Mouse (Mus musculus) midbrain, embryonic 16.5 days (tissue): Measurements from ENCODE around the gene Rftn1. TPM values are rescaled to one million over a fixed set of nuclear protein-coding genes. Genes with fewer than 3 reads are reported as not detected.
A peak's percentile ranks its signal among the peaks of the same experiment; 100 is the strongest.

Experiments used
- ATAC-seq: fragments of 200-750 bp; cut with Nextera tagmentation; 2 replicates; pipeline ENCODE4 v1.8.0; 2017; ENCODE audit warnings: moderate TSS enrichment
- H3K27ac ChIP-seq: fragments of 300-500 bp; sonication (generic); 2 replicates; pipeline ENCODE4 v1.5.1; 2014; ENCODE audit warnings: mild to moderate bottlenecking, low read length, mixed read lengths
- H3K27me3 ChIP-seq: fragments of 300-500 bp; sonication (generic); 2 replicates; pipeline ENCODE4 v1.6.1; 2014; ENCODE audit warnings: low read depth, low read length, mixed read lengths; ENCODE audit not compliant: control insufficient read depth, insufficient read depth
- H3K36me3 ChIP-seq: fragments of 300-500 bp; sonication (generic); 2 replicates; pipeline ENCODE4 v1.6.1; 2014; ENCODE audit warnings: mild to moderate bottlenecking, low read length, moderate library complexity, mixed read lengths; ENCODE audit not compliant: control insufficient read depth, insufficient read depth
- H3K4me1 ChIP-seq: fragments of 300-500 bp; sonication (generic); 2 replicates; pipeline ENCODE4 v1.6.1; 2014; ENCODE audit warnings: mild to moderate bottlenecking, low read length, mixed read lengths; ENCODE audit not compliant: control insufficient read depth, insufficient read depth
- H3K4me2 ChIP-seq: fragments of 300-500 bp; sonication (generic); 2 replicates; pipeline ENCODE4 v1.6.1; 2014; ENCODE audit warnings: mild to moderate bottlenecking, low read length, mixed read lengths
- H3K4me3 ChIP-seq: fragments of 300-500 bp; sonication (generic); 2 replicates; pipeline ENCODE4 v1.5.1; 2014; ENCODE audit warnings: low read depth, mild to moderate bottlenecking, low read length, moderate library complexity, mixed read lengths
- H3K9ac ChIP-seq: fragments of 300-500 bp; sonication (generic); 2 replicates; pipeline ENCODE4 v1.6.1; 2014; ENCODE audit warnings: low read depth, low read length, mixed read lengths
- H3K9me3 ChIP-seq: fragments of 300-500 bp; sonication (generic); replicated peaks from 2 replicates; pipeline ENCODE4 v1.6.1; 2014; ENCODE audit warnings: mild to moderate bottlenecking, low read length, mixed read lengths; ENCODE audit not compliant: control insufficient read depth, poor library complexity, severe bottlenecking
- WGBS: fragments of 180-500 bp; shearing (Covaris S2); extraction: QIAGEN DNeasy Blood & Tissue Kit; methylation state at CpG from one replicate; pipeline ENCODE4 v1.1.7; 2014; 5-methylcytosine and 5-hydroxymethylcytosine counted together
- polyA plus RNA-seq: library from polyadenylated mRNA; unstranded; fragments of >200 nt; fragmentation: Nextera tagmentation; extraction: Ambion mirVana; gene quantifications from 2 replicates; pipeline ENCODE4 v1.2.1, GENCODE M21; 2015

The Rftn1 gene
- polyA plus RNA-seq, 1 experiment from 2014 or later, result 28.2 TPM

- ATAC-seq, result peak; percentile 27; the same call in 1 of the 2 replicates
- no peak overlapping the region for H3K9ac ChIP-seq
- no peak overlapping the region for H3K4me3 ChIP-seq
- 84% methylated on average over 4 of the region's 4 CpGs for WGBS
- H3K4me2 ChIP-seq, result no peak overlapping the region
- no peaks in the 10 kb centered on the region for H3K9me3 ChIP-seq
- H3K27ac ChIP-seq, result no peak overlapping the region
- H3K4me1 ChIP-seq, result 0 out of 2 replicates have a peak, but pooled peaks cover 2% of the 10 kb centered on the region
- H3K27me3 ChIP-seq, result no peaks in the 10 kb centered on the region
- no peaks in the 10 kb centered on the region for H3K36me3 ChIP-seq
Measured at GRCm38 (mm10) chr17:50229534-50229933, 39.1 kb upstream of the Rftn1 start.

GRCm38 (mm10) chr17:50227366-50227765 is 36.9 kb upstream of the Rftn1 start:
- no peaks in the 10 kb centered on the region for H3K27me3 ChIP-seq
- H3K4me1 ChIP-seq, result 0 out of 2 replicates have a peak, but pooled peaks cover 2% of the 10 kb centered on the region
- no peak overlapping the region for H3K4me2 ChIP-seq
- no peaks in the 10 kb centered on the region for H3K36me3 ChIP-seq
- WGBS, result 75% methylated on average over 7 of the region's 7 CpGs
- H3K9ac ChIP-seq, result no peak overlapping the region
- H3K27ac ChIP-seq, result no peak overlapping the region
- no peak overlapping the region for H3K4me3 ChIP-seq
- no peak for ATAC-seq
- no peaks in the 10 kb centered on the region for H3K9me3 ChIP-seq

DNA sequence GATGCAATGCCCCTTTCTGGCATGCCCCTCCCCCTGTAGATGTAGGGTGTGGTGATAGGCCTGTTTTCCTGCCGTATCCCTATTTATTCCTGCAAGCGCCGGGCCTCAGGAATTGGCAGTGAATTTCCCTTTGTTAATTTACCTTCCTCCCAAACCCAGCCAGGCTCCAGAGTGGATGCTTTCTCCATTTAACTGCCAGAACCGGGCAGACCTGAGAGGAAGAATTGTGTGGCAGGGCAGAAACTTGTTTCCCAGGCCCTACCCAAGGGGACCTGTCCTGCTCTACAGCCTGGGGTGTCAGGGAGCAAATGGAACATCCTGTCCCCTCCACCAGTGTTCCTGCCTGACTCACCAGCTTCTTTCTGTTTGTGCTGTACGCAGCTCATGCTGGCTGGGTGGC is 34.2 kb upstream of the Rftn1 start:
- no peak overlapping the region for H3K4me3 ChIP-seq
- 72% methylated on average over 5 of the region's 5 CpGs for WGBS
- H3K36me3 ChIP-seq, result no peaks in the 10 kb centered on the region
- no peaks in the 10 kb centered on the region for H3K27me3 ChIP-seq
- H3K4me1 ChIP-seq, result 0 out of 2 replicates have a peak, but pooled peaks cover 2% of the 10 kb centered on the region
- no peak overlapping the region for H3K4me2 ChIP-seq
- no peak overlapping the region for H3K27ac ChIP-seq
- H3K9ac ChIP-seq, result no peak overlapping the region
- ATAC-seq, result no peak
- no peaks in the 10 kb centered on the region for H3K9me3 ChIP-seq

DNA sequence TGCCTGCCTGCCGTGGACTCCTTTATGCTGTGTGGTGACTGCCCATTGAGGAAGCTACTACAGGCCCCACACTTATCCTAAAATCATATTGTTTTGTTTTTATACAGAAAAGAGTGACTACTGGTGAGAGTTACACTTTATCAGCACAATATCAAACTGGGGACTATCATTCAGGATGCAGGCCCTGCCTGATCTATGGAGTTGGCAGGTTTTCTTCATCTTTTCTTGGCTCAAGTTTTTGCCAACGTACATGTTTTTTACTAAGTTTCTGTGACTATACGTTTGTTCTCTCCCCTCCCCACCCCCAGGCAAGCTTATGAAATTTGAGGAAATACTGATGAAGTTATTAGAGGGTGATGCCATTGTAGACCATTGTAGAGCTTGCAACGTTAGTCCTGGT is 27.5 kb upstream of the Rftn1 start:
- Histone ChIP-seq H3K9ac (no peak overlapping the region), H3K4me3 (no peak overlapping the region), H3K4me2 (no peak overlapping the region), H3K27ac (no peak overlapping the region), H3K4me1 (no peaks in the 10 kb centered on the region), H3K27me3 (no peaks in the 10 kb centered on the region), H3K9me3 (no peaks in the 10 kb centered on the region), H3K36me3 (no peaks in the 10 kb centered on the region)
- no peak for ATAC-seq
- 79% methylated on average over 4 of the region's 4 CpGs for WGBS

DNA sequence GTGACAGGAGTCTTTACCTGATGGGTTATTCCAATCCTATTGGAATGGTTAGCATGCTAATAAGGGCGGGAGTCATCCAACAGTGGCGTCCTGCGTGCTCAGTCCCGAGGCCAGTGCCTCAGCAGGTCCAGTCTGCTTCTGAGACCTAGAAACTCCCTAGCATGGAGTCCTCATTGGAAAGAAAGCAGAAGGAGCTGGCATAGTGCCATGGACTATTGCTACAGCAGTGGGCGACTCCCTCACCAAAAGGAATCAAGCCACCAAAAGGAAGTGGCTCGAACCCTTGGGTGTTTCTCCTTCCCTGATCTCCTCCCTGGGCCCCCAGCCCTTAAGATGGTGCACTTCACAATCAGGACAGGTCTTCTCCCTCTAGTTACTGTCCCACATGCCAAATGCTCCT is 24.6 kb upstream of the Rftn1 start:
- H3K36me3 ChIP-seq, result no peaks in the 10 kb centered on the region
- H3K27me3 ChIP-seq, result no peaks in the 10 kb centered on the region
- H3K4me1 ChIP-seq, result no peaks in the 10 kb centered on the region
- H3K9me3 ChIP-seq, result no peaks in the 10 kb centered on the region
- ATAC-seq, result no peak
- no peak overlapping the region for H3K4me3 ChIP-seq
- no peak overlapping the region for H3K9ac ChIP-seq
- WGBS, result 84% methylated on average over 6 of the region's 6 CpGs
- no peak overlapping the region for H3K4me2 ChIP-seq
- no peak overlapping the region for H3K27ac ChIP-seq

GRCm38 (mm10) chr17:50213117-50213516 is 22.6 kb upstream of the Rftn1 start:
- H3K4me2 ChIP-seq, result no peak overlapping the region
- no peaks in the 10 kb centered on the region for H3K27me3 ChIP-seq
- H3K9me3 ChIP-seq, result no peaks in the 10 kb centered on the region
- no peaks in the 10 kb centered on the region for H3K4me1 ChIP-seq
- H3K4me3 ChIP-seq, result no peak overlapping the region
- H3K9ac ChIP-seq, result no peak overlapping the region
- no peaks in the 10 kb centered on the region for H3K36me3 ChIP-seq
- 90% methylated on average over 4 of the region's 4 CpGs for WGBS
- ATAC-seq, result no peak
- no peak overlapping the region for H3K27ac ChIP-seq

- no peaks in the 10 kb centered on the region for H3K36me3 ChIP-seq
- no peak overlapping the region for H3K27ac ChIP-seq
- no peaks in the 10 kb centered on the region for H3K4me1 ChIP-seq
- H3K4me3 ChIP-seq, result no peak overlapping the region
- ATAC-seq, result no peak
- H3K4me2 ChIP-seq, result no peak overlapping the region
- H3K9me3 ChIP-seq, result no peaks in the 10 kb centered on the region
- no peaks in the 10 kb centered on the region for H3K27me3 ChIP-seq
- WGBS, result 90% methylated on average over 7 of the region's 7 CpGs
- no peak overlapping the region for H3K9ac ChIP-seq
Measured at GRCm38 (mm10) chr17:50211816-50212215, 21.3 kb upstream of the Rftn1 start.

GRCm38 (mm10) chr17:50209831-50210230 is 19.4 kb upstream of the Rftn1 start:
- Histone ChIP-seq H3K4me2 (no peak overlapping the region), H3K4me1 (no peaks in the 10 kb centered on the region), H3K27me3 (no peaks in the 10 kb centered on the region), H3K9me3 (no peaks in the 10 kb centered on the region), H3K9ac (no peak overlapping the region), H3K27ac (no peak overlapping the region), H3K36me3 (no peaks in the 10 kb centered on the region), H3K4me3 (no peak overlapping the region)
- 93% methylated on average over 6 of the region's 6 CpGs for WGBS
- no peak for ATAC-seq

GRCm38 (mm10) chr17:50208137-50209045 is 17.9 kb upstream of the Rftn1 start:
- no peaks in the 10 kb centered on the region for H3K4me1 ChIP-seq
- no peak overlapping the region for H3K27ac ChIP-seq
- WGBS, result 88% methylated on average over 7 of the region's 7 CpGs
- no peak overlapping the region for H3K9ac ChIP-seq
- ATAC-seq, result no peak
- no peaks in the 10 kb centered on the region for H3K36me3 ChIP-seq
- no peak overlapping the region for H3K4me3 ChIP-seq
- no peaks in the 10 kb centered on the region for H3K27me3 ChIP-seq
- no peaks in the 10 kb centered on the region for H3K9me3 ChIP-seq
- no peak overlapping the region for H3K4me2 ChIP-seq
